Mouse (Mus musculus) c-Kit-positive CD71-positive TER-119-positive erythroid progenitor cells, embryonic 14.5 days (primary cell): Measurements from ENCODE around the gene Spata2.
A peak's percentile ranks its signal among the peaks of the same experiment; 100 is the strongest.

Experiments
- DNase-seq: peaks from one replicate; pipeline ENCODE4 v3.0.0-alpha.2; 2013; ENCODE audit warnings: low spot score

Spata2 gene

DNA sequence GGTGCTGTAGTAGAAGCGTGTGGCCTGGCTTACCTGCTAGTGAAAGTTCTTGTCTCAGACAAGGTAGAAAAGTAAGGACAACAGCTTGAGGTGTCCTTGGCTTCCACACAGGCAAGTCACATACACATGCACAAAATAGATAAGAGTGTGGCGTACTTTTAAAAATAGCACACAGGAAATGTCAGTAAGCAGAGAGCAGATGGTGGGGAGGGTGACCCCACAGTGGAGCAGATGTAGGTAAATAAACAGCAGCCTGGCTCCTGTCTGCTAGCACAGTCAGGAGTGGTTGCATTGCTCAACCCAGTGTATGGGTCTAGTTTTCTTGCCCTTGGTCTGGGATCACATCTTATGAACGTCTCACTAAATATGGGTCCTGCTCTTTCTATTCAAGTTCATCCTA is 17.8 kb upstream of the Spata2 start:
- no peak for DNase-seq

DNA sequence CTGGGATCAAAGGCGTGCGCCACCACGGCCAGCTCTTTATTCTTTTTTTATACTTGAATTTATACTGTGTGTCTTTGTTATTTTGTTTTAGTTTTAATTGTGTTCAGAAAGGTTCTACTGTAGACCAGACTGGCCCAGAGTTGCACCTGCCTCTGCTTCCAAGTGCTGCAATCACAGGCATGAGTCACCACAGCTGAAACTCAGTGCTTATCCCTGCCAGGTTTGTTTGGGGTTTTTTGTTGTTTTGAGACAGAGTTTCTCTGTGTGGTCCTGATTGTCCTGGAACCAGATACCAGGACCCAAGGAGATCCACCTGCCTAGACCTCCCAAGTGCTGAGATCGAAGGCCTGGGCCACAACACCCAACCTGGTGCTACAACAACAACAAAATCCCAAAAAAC is 15.9 kb upstream of the Spata2 start:
- DNase-seq, result no peak

DNA sequence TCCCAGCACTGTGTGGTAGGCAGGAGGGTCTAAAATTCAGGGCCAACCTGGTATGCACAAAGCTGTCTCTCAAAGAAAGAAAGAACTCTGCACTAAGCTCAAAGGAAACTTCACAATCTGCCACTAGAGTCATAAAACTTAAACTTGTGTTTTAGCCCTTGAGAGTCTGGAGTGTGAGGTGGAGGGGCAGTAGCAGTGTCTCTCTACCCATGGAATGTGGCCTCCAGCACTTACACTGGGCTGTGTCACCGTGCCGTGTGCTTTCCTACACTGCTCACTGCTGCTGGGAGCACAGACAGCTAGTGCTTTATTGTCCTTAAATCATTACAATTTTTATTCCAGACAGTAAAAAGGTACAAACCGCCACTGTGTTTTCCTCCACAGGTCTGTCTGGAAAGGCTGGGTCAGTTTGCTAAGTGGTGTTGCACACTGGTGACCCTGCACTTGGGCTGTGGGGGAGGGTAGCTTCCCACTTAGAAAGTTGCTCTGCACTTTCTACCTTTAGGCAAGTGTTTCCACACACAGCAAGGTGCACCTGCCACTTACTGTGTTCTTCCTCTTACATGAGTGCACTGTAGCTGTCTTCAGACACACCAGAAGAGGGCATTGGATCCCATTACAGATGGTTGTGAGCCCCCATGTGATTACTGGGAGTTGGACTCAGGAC is 15.2 kb upstream of the Spata2 start:
- DNase-seq, result no peak

DNA sequence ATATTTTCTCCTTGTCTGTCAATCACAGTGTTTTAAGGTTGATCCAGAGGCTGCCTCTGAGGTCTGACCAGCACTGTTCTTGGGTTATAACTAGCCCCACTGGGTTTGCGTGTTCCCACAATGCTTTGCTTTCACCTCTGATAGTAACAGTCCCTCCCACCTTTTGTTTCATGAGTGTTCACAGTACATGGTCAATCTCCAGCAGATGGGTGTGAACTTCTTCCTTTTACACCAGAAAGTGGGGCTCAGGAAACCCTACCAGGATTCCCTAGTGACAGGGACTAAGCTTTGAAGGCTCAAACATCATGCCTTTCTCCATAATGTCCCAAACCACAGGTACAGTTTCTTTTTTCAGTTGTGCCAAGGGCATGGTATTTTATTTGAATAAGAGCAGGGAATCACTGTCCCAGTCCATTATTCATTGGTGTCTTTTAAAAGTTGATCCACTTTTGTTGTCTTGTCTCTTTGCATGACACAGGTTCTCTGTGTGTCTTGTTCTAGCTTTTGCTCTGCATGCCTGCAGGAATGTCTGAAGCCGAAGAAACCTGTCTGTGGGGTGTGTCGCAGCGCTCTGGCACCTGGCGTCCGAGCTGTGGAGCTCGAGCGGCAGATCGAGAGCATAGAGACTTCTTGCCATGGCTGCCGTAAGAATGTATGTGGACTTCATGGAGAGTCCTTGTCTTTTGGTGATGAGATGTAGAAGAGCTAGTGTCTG is 14.0 kb upstream of the Spata2 start:
- DNase-seq, result no peak

DNA sequence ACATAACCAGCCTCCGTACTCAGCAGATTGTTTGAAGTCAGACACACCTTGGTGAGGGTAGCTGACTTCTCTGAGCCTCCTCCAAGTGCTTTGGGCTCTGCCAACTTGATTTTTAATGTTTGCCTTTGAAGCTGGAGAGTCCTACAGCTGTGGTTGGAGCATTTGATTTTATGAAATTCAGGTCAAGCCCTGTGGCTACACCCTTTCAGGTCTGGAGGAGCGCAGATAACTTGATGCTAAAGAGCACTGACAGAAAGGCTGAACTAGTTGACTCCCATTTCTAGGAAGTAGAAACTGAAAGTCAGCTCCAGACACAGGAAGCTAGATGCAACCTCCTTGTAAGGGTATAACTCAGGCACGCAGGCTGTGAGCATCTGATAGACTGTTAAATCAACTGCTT is 12.4 kb upstream of the Spata2 start:
- DNase-seq, result peak; percentile 67

DNA sequence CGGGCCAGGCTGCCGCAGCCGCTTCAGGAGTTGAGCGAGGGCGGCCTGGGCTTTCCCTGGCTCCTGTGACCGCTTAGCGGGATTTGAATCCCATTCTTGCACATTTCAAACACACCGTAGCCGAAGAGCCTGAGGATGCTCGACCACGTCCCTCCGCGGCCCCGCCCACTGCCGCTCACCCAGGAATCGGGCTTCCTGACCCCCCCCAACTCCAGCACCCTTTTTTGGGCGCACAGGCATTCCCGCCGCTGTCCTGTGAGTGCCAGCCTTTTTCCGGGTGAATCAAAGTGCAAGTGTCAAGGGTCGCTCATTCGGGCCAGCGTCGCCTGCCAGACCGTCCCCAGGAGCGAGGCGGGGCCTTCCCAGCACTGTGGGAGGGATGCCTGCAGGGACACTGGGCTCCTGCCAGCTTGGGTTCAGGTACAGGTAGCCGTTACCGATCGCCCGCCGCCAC is 11.2 kb upstream of the Spata2 start:
- no peak for DNase-seq

DNA sequence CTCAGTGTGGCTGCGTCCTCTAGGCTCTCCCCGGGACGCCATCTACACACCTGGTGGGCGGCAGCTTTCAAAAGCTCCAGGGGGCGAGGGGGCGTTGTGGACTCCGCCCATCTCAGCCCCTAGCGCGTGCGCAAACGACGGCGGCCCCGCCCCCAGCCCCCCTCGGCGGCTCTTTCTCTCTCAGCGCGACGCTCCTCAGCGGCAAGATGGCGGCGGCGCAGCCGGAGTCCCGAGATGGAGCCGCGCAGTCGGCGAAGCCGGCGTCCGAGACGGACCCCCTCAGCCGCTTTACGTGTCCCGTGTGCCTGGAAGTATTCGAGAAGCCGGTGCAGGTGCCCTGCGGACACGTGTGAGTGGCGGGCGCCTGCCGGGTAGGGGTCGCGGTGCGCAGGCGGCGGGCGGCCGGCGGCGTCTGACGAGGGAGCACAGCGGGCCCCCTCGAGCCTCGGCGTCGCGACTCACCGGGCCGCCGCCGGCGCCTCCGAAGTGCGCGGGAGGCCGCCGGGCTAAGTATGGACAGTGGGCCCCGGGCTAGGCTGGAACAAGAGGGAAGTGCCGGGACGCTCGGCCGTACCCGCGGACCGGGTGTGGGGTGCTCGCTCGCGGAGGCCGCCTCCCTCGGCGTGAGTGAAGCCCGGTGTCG is 10.7 kb upstream of the Spata2 start:
- DNase-seq, result peak; percentile 69

DNA sequence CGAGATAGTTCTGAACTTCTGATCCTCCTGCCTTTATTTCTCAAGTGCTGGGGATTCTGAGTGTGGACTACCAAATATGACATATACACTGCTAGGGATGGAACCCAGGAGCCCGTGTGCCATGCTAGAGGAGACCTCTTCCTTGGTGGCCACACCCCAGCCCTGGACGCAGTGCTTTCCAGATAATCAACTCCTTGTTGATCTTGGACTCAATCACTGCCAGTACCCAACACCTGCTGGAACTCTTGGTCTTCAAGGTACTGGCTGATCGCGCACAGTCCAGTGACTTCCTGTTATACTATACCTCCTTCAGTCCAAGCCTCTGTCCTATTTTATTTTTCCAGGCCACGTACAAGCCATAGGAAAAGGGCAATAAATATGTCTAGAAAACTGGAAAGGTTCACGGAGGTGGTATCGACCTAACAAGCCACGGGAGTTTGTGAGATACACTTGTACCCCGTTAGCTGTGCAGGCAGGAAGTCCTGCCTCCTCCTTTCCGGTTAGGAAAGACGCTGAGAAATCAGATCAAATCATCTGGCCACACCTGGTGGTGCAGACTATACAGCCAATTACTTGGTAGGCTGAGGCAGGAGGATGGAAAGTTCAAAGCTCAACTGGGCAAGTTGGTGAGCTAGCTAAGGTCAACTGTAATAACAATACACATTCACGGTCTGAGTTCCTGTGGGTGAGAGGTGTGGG is 10.0 kb upstream of the Spata2 start:
- peak; percentile 64 for DNase-seq

DNA sequence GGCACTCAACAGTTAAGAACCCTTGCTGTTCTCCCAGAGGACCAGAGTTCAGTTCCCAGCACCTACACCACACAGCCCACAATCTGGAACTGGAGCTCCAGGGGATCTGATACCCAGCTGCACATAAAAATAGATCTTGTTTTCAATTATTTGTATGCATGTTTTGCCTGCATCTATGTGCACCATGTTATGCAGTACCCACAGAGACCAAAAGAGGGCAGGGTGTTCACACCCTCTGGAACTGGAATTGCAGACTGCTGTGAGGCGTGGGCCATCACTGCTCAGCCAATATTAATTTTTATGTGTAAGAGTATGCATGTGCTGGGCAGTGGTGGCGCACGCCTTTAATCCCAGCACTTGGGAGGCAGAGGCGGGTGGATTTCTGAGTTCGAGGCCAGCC is 4.6 kb upstream of the Spata2 start:
- DNase-seq, result peak; percentile 59

DNA sequence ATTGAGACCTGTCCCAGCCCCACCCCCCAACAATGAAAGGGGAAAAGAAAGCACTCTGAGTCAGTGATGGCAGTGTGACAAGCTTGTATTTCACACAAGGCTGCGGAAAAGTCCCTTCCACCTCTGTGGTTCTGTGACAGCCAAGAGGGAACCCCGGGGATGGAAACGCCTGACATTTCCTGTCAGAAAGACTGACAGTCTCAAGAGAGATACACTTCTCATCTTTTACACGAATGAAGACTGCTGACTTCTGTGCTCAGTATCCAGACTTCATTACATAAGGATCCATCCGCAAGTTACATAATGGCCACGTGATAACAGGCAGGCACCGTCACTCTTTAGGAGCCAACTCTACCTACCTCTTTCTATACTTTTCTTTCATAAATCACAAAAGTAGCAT is 3.8 kb upstream of the Spata2 start:
- DNase-seq, result no peak

DNA sequence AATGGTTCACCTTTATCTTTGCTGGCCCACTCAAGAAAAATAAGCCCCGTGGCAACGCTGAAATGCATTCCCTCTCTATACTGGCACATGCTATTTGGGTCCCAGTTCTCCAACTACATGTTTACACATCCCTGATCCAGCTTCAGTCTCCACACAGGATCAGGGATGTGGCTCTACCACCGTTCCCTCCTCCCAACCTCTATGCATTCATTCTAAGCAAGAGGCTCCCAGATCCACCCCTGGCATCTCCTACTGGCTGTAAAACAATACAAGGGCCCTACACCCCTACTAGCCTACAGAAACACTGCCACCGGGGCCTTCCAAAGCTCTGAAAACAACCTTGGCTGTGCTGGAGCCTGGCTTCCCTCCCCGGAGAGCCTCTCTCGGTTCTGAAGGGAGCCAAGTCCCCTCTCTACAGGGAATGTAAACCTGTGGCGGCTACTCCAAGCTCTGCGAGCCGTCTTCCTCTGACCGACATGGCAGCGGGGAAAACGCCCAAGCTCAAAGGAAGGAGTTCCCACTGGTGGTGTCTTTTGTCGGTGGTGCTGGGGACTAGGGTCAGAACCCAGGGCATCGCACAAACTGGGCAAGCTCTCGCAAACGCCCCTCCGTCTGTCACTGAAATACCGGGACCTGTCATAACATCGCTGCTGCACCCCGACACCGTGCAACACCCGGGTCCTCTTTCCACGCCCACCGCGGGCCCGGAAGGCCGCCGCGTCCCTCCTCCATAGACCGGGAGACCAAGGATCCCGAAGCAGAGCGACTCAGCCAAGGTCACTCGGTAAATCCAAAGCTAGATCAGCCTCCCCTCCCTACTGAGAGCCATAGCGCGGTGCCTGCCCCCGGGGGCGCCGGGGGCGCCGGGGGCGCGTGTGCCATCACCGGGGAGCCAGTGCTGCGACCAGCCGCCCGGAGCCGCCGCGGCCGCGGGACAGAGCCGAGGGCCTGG is 654 bp downstream of the Spata2 start, which contains the start of gene Rnf114:
Rnf114 (plus strand) TSS at position 889 of the 952 bp plus-strand sequence.
- DNase-seq, result no peak

DNA sequence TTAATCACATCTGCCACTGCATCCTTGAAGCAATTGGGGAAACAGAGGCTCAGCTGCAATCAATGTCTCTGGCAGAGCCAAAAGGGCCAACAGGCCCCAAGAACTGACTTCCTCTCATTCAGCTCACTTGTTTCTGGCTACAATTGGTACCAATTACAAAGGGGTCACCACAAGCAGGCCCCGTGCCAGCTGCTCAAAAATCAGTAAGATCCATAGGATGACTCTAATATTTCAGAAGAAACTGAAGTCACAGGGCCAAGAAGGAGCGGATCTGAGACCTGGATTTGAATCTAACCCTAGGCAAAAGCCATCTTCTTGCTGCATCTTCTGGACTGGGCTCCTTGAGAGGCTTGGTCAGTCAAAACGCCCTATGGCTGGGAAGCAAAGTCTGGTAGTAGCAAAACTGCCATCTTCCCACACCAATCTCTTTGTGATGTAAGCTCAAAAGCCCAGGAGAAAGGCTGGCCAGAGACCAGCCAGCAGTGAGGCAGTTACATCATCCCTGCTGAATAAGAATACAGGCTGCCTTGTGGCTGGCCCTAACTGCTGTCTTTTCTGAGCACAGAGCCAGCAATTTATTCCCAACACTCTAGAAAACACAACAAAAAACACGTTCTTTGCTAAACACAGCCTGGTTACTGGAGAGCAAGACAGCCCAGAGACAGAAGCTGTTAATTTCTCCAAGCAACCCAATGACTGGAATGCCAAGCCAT is 1.7 kb downstream of the Spata2 start:
- no peak for DNase-seq

DNA sequence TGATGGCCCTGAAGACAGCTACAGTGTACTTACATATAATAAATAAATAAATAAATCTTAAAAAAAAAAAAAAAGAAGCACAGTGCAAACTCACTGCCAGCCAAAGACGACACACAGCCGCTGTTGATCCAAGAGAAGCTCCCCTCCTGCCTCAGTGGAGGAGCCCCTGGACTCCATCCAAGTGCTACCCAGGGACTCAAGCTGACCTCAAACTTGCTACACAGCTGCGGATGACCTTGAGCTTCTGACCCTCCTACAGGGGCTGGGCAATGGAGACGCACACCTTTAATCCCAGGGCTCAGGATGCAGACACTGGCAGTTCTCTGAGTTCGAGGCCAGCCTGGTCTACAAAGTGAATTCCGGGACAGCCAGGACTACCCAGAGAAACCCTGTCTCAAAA is 4.7 kb downstream of the Spata2 start:
- no peak for DNase-seq

DNA sequence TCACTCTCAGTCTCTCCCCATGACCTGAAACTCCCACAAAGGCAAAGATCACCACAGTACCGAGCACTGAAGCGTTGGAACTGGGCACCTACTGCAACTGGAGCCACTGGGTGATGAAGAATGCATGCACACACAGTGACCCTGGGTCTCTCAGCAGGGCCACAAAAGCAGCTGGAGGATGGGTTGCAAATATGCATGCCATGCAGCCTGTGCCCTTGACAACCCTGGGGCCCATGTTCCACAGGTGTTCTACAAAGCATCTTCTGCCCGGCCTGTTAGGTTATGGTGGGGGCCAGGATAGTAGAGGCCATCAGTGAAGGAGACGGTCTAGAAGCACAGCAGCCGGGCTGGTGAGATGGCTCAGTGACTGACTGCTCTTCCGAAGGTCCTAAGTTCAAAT is 5.1 kb downstream of the Spata2 start:
- no peak for DNase-seq

DNA sequence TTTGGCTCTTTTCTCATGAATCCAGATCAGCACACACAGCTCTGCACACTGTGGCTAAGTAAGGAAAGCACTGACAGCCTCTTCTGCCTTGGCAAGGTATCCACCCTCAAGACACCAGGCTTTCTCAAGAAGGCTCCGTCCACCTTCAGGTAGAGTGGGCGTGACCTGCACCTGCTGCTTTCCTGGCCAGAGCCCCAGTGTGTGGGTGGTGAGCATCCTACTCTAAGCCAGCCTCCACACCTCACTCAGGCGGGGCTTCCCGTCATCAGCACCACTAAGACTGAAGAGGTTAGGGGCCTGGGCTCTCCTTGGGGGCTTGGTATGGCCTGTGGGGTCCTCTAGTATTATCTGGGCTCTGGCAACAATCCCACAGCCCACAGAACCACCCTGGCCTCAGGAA is 6.1 kb downstream of the Spata2 start:
- no peak for DNase-seq

DNA sequence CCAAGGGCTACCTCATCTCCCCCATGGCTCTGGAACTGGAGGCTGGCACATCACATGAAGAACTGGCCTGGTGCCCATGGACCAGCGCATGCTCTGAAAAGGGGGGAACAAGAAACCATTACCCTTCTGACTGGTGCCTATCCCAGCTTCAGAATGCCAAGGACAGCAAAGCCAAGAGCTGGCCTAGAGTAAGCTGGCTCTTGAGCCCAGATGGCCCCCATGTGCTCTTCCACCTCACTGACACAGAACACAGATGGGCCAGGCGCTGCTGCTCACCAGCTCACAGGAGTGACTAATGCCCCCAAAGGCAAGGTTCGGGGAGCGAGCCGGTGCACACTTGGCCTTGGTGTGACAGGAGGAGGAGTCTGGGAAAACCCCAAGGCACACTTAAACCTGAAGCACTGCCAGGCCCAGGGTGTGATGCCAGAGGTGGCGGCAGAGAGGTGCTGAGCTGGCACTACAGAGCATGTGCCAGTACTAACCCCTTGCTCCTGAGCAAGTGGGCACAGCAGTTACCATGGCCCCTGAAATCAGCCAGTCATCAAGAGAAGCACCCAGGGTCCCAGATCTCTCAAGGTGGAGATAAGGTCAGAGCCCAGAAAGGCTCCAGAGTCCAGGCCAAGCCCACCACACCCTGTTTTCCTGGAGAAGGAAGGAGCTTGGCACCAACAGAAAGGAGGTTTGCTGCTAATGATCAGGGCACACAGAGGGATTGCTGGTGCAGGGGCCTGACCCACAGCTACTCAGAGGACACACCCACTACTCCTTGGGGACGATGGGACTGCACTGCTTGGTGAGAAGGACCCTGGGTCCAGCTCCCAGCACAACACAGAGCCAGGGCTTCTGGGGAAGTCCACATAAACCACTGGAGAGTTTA is 6.9 kb downstream of the Spata2 start:
- no peak for DNase-seq

DNA sequence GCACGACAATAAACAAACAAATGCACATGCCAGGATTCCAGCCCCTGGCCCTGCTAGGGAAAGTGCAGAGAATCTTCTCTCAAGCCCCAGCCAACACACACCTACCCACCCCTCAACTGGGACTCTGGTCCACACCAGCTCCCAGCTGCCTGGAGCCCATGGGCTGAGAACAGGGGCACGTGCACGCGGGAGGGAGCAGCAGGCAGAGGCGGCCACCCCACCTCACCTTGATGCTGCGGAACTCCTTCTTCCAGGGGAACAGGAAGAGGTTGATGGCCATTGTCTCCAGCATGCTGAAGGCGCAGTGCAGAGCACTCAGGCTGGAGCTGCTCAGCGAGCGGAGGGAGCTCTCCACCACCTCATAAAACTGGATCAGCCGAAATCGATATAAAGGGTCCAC is 7.8 kb downstream of the Spata2 start:
- no peak for DNase-seq

DNA sequence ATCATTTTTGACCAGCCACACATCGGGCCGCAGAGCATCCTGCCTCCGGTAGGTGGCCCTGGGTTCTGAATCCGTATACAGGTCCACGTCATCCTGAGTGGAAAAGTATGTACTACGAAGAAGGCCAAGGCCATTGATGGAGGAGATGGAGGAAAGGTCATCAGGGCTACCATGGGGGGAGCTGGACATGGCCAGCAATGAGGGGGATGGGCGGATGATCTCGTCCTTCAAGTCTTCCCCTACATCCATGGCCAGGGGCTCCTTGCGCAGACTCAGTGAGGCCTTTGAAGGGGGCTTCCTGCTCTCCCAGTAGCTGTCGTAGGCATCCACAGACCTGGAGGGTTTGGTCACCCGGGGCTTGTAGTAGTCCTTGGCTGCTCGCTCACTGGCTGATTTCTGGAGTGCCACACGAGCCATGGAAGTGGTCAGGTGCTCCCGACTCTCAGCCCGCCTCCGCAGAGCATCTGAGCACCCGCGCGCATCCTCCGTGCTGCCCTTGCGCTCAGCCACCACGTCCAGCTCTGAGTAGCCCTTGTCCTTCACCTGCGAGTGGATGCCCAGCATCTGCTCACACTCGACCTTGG is 8.8 kb downstream of the Spata2 start:
- DNase-seq, result no peak

DNA sequence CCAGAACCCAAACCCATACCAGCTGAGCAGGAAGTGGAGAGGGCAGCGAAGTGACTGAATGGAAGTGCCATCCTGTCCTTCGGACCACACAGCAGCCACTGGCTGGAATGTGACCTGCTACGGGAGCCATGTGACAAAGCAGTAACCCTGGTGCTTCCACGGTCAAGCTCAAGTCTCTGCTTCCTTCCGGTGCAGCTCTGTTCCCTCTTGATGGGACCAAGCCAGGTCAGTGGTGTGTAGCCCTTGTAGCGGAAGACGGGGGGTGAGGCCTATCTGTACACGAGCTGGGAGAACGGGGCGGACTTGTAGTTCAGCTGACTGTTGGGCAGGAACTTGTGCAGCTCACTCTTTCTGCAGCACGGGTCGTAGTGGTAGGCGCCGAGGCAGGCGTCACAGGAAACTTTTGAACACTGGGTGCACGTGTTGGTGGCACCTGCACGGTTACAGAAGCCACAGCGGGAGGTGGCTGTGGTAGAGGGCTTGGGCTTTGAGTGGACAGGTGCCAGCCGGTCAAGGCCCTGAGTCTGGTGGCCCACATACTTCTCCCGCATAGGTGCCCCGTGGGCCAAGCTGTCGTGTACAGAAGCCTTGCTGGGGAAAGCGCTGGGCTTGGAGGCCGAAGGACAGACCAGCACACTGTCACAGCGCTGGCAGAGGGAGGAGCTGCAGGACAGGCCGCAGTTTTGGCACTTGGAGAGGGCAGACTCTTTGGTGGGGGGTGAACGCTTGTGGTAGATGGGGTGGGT is 9.4 kb downstream of the Spata2 start:
- DNase-seq, result no peak
